Mouse (Mus musculus) bone marrow, adult 2 months (tissue): ENCODE results near the gene Afmid. TPM values are rescaled to one million over a fixed set of nuclear protein-coding genes. Genes with fewer than 3 reads are reported as not detected.

Source experiments
- H3K27ac ChIP-seq: fragments of 200-500 bp; 2 replicates; pipeline ENCODE4 v1.5.1; 2012; ENCODE audit warnings: low read depth, mild to moderate bottlenecking, control low read depth, inconsistent platforms, low read length; ENCODE audit not compliant: control insufficient read depth, poor library complexity, insufficient read depth
- H3K4me1 ChIP-seq: fragments of 200-500 bp; 2 replicates; pipeline ENCODE4 v1.6.1; 2011; ENCODE audit warnings: low read length; ENCODE audit not compliant: control insufficient read depth, insufficient read depth
- H3K4me3 ChIP-seq: fragments of 200-500 bp; replicated peaks from 2 replicates; pipeline ENCODE3; 2011; ENCODE audit warnings: mild to moderate bottlenecking, low read depth, low read length, control low read depth; ENCODE audit not compliant: control insufficient read depth
- CTCF ChIP-seq: fragments of 200-500 bp; IDR thresholded peaks from 2 replicates; pipeline ENCODE4 v1.5.1; 2011; ENCODE audit warnings: low read length, control low read depth; ENCODE audit not compliant: control insufficient read depth, insufficient read depth
- POLR2A ChIP-seq: fragments of 200-500 bp; IDR thresholded peaks from 2 replicates; pipeline ENCODE4 v1.6.1; 2011; ENCODE audit warnings: low read depth, mild to moderate bottlenecking, control low read depth, low read length, borderline replicate concordance; ENCODE audit not compliant: control insufficient read depth
- WGBS: fragments of 180-500 bp; shearing (Covaris S2); methylation state at CpG from one replicate; pipeline ENCODE4 v1.1.7; 2018; 5-methylcytosine and 5-hydroxymethylcytosine counted together
- polyA plus RNA-seq: library from polyadenylated mRNA; stranded (reverse); fragments of >200 nt; gene quantifications from 2 replicates; pipeline ENCODE4 v1.2.4, GENCODE M21; 2011; ENCODE audit warnings: low replicate concordance; ENCODE audit not compliant: missing spikeins, insufficient read depth, insufficient read length

Gene Afmid
- polyA plus RNA-seq, result 16.9 and 21.8 TPM in 2 replicates

GRCm38 (mm10) chr11:117825333-117826101 is at the start of gene Afmid, which contains the start of gene Tk1:
Gene Afmid (plus strand): TSS chr11:117825924.
Gene Tk1 (minus strand): TSS chr11:117826092.
- H3K4me3 ChIP-seq, result peak within 1 kb of the TSS; percentile 67
- peak; percentile 37; the same call in 1 of the 2 replicates for TF ChIP-seq POLR2A
- no peak for TF ChIP-seq CTCF
- under 1% methylated on average over 34 of the region's 34 CpGs for WGBS
- peak within 1 kb of the TSS; percentile 69 for H3K27ac ChIP-seq
- peaks cover 8% of the 10 kb centered on the region for H3K4me1 ChIP-seq

- H3K27ac ChIP-seq, result peak overlapping the region; percentile 1
- WGBS, result 93% methylated on average over 14 of the region's 14 CpGs
- H3K4me3 ChIP-seq, result no peak overlapping the region
- TF ChIP-seq CTCF, result no peak
- no peak; the same call in 1 of the 2 replicates for TF ChIP-seq POLR2A
- peaks cover 13% of the 10 kb centered on the region for H3K4me1 ChIP-seq
Measured at GRCm38 (mm10) chr11:117776085-117776792, 49.5 kb upstream of the Afmid start.

- H3K4me3 ChIP-seq, result peak overlapping the region; percentile 11
- TF ChIP-seq POLR2A (no peak), CTCF (no peak)
- H3K27ac ChIP-seq, result peak overlapping the region; percentile 86
- peaks cover 11% of the 10 kb centered on the region for H3K4me1 ChIP-seq
- WGBS, result 42% methylated on average over 5 of the region's 5 CpGs
Measured at GRCm38 (mm10) chr11:117777111-117777510, 48.6 kb upstream of the Afmid start.

- H3K4me1 ChIP-seq, result peaks cover 11% of the 10 kb centered on the region
- no peak overlapping the region for H3K4me3 ChIP-seq
- TF ChIP-seq CTCF (no peak), POLR2A (no peak)
- 89% methylated on average over 11 of the region's 11 CpGs for WGBS
- H3K27ac ChIP-seq, result peak overlapping the region; percentile 86
Measured at GRCm38 (mm10) chr11:117778031-117778430, 47.7 kb upstream of the Afmid start.

GRCm38 (mm10) chr11:117778851-117779433 is 46.8 kb upstream of the Afmid start:
- Histone ChIP-seq H3K4me1 (peaks cover 9% of the 10 kb centered on the region), H3K4me3 (peak overlapping the region; percentile 91), H3K27ac (peak overlapping the region; percentile 93)
- WGBS, result 21% methylated on average over 12 of the region's 12 CpGs
- TF ChIP-seq CTCF (no peak), POLR2A (no peak)

GRCm38 (mm10) chr11:117779434-117780198 is 46.1 kb upstream of the Afmid start:
- Histone ChIP-seq H3K4me1 (peaks cover 6% of the 10 kb centered on the region; the same call in 1 of the 2 replicates), H3K4me3 (peak overlapping the region; percentile 91), H3K27ac (peak overlapping the region; percentile 93)
- TF ChIP-seq CTCF (peak; percentile 1; the same call in 1 of the 2 replicates), POLR2A (peak; percentile 79; the same call in 1 of the 2 replicates)
- WGBS, result under 1% methylated on average over 38 of the region's 38 CpGs

- peak overlapping the region; percentile 93 for H3K27ac ChIP-seq
- TF ChIP-seq CTCF, result no peak
- no peak for TF ChIP-seq POLR2A
- H3K4me3 ChIP-seq, result peak overlapping the region; percentile 91
- peaks cover 6% of the 10 kb centered on the region; the same call in 1 of the 2 replicates for H3K4me1 ChIP-seq
- under 1% methylated on average over 17 of the region's 17 CpGs for WGBS
Measured at GRCm38 (mm10) chr11:117780199-117780515, 45.6 kb upstream of the Afmid start.

- Histone ChIP-seq H3K27ac (peak overlapping the region; percentile 93), H3K4me3 (peak overlapping the region; percentile 91), H3K4me1 (peaks cover 6% of the 10 kb centered on the region; the same call in 1 of the 2 replicates)
- WGBS, result under 1% methylated on average over 19 of the region's 19 CpGs
- TF ChIP-seq POLR2A, result peak; percentile 70
- 0 out of 2 replicates have a peak, but pooled peaks have one; percentile 1 for TF ChIP-seq CTCF
Measured at GRCm38 (mm10) chr11:117780582-117781111, 45.1 kb upstream of the Afmid start.
